In the genomic region with DNA sequence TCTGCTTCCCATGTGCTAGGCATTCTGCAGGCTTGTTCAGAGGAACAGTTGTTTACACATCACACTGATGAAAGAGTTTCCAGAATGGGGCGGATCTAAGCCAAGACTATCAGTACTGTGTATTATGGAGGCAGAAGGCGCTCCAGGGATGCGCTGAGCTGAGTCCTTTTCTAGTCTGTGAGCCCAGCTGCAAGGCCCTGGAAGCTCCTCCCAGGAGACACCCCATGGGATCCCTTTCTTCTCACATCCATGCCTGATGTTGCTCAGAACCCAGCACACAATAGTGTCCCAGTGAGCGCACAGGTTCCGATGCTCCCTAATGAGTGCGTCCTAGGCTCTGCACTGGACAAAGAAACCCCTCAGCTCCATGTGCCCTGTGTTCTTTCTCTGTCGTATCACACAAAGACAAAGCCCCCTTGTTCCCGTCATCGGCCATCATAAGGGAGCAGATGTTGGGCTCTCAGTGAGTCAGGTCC, we compare ENCODE assay signal across 9 mouse cellular contexts.
DNase-seq lines count a peak whose midpoint lies in the region; ATAC-seq lines count a peak whose summit lies in the region.
"Had no signal": no experiment of that assay in that cellular context is flagged by ENCODE, and none has a peak within 500 bp of the region (broad histone marks: within the 10 kb centered on the region; RNA-seq: fewer than 3 reads in every experiment).

No protein-coding gene starts in this region.

- ATAC-seq in hindbrain, embryonic 15.5 days (ENCODE audit: low FRiP score, low read depth) = peak; percentile 67; the same call in 1 of the 2 replicates
- peak; percentile 58; the same call in 1 of the 2 replicates for ATAC-seq in midbrain, embryonic 14.5 days (ENCODE audit: low FRiP score, low TSS enrichment)

- WGBS in hindbrain, embryonic 15.5 days = 26% methylated on average over 9 of the region's 9 CpGs
- WGBS in midbrain, embryonic 14.5 days = 32% methylated on average over 9 of the region's 9 CpGs

- no peaks in the 10 kb centered on the region for H3K9me3 ChIP-seq in hindbrain, embryonic 15.5 days
- H3K9me3 ChIP-seq in midbrain, embryonic 14.5 days (ENCODE audit: control insufficient read depth, low read length) = no peaks in the 10 kb centered on the region

- H3K36me3 ChIP-seq in hindbrain, embryonic 15.5 days = peaks cover 30% of the 10 kb centered on the region
- peaks cover 37% of the 10 kb centered on the region for H3K36me3 ChIP-seq in midbrain, embryonic 14.5 days (ENCODE audit: control insufficient read depth, insufficient read depth, low read length)

- no peaks in the 10 kb centered on the region; the same call in 1 of the 2 replicates for H3K4me1 ChIP-seq in hindbrain, embryonic 15.5 days (replicated peaks)
- 0 out of 2 replicates have a peak, but pooled peaks cover 10% of the 10 kb centered on the region for H3K4me1 ChIP-seq in midbrain, embryonic 14.5 days (ENCODE audit: control insufficient read depth, insufficient read depth, low read length)

- no peak overlapping the region for H3K4me2 ChIP-seq in hindbrain, embryonic 15.5 days
- H3K4me2 ChIP-seq in midbrain, embryonic 14.5 days (ENCODE audit: low read length) = no peak overlapping the region
- H3K4me2 ChIP-seq: heart, embryonic 11.5 days had no signal

- DNase-seq in embryo, embryonic 10 days (ENCODE audit: low spot score) = peak; percentile 31
- DNase-seq in embryo, embryonic 9.5 days (ENCODE audit: extremely low spot score) = no peak
- DNase-seq in embryo, embryonic 10.5 days (ENCODE audit: low spot score) = peak; percentile 33
- peak; percentile 45 for DNase-seq in midbrain, embryonic 14.5 days
- no peak for DNase-seq in yolk sac, embryonic 10.5 days (ENCODE audit: low spot score)
- no peak for DNase-seq in c-Kit-positive CD71-positive TER-119-positive erythroid progenitor cells, embryonic 14.5 days (ENCODE audit: low spot score)
- DNase-seq in ovary, postnatal 14 days (ENCODE audit: low spot score) = no peak

- peak overlapping the region; percentile 56; the same call in 1 of the 2 replicates for H3K27ac ChIP-seq in hindbrain, embryonic 15.5 days (replicated peaks)
- peak overlapping the region; percentile 33 for H3K27ac ChIP-seq in midbrain, embryonic 14.5 days (replicated peaks; ENCODE audit: low read depth, low read length)

- H3K9ac ChIP-seq in hindbrain, embryonic 15.5 days = no peak overlapping the region
- H3K9ac ChIP-seq in midbrain, embryonic 14.5 days (replicated peaks; ENCODE audit: low read length) = no peak overlapping the region

- H3K4me3 ChIP-seq in hindbrain, embryonic 15.5 days = no peak overlapping the region
- no peak overlapping the region for H3K4me3 ChIP-seq in midbrain, embryonic 14.5 days (replicated peaks; ENCODE audit: low read depth, low read length)

- no peaks in the 10 kb centered on the region for H3K27me3 ChIP-seq in hindbrain, embryonic 15.5 days
- no peaks in the 10 kb centered on the region for H3K27me3 ChIP-seq in midbrain, embryonic 14.5 days (ENCODE audit: control insufficient read depth, insufficient read depth, low read length)

Comparison
In these comparisons a context has a peak if more than half of its experiments do, and no peak if none do; other contexts are left out.
1. DNase-seq: peak in embryo, embryonic 10 days (single experiment), embryo, embryonic 10.5 days (single experiment) and midbrain, embryonic 14.5 days (single experiment); none in embryo, embryonic 9.5 days (single experiment), yolk sac, embryonic 10.5 days (single experiment), c-Kit-positive CD71-positive TER-119-positive erythroid progenitor cells, embryonic 14.5 days (single experiment) and ovary, postnatal 14 days (single experiment).